Mouse (Mus musculus): ENCODE results near the gene Gabra2. TPM values are rescaled to one million over a fixed set of nuclear protein-coding genes. Genes with fewer than 3 reads are reported as not detected.

Gene Gabra2
- total RNA-seq (2017): not detected in 2 replicates

GRCm38 (mm10) chr5:71095725-71096607 is at the start of gene Gabra2:
TSS of gene Gabra2 (minus strand) at chr5:71095849.
- no peak for ATAC-seq (ENCODE audit: extremely low read depth, insufficient number of reproducible peaks, low FRiP score, poor library complexity, severe bottlenecking)

GRCm38 (mm10) chr5:71136691-71137090 is 41.0 kb upstream of the Gabra2 start:
- ATAC-seq (ENCODE audit: extremely low read depth, insufficient number of reproducible peaks, low FRiP score, poor library complexity, severe bottlenecking): no peak

GRCm38 (mm10) chr5:71135840-71136239 is 40.2 kb upstream of the Gabra2 start:
- no peak for ATAC-seq (ENCODE audit: extremely low read depth, insufficient number of reproducible peaks, low FRiP score, poor library complexity, severe bottlenecking)

- ATAC-seq (ENCODE audit: extremely low read depth, insufficient number of reproducible peaks, low FRiP score, poor library complexity, severe bottlenecking): no peak
These were observed 32.1 kb upstream of the Gabra2 start for GRCm38 (mm10) chr5:71127721-71128120.

- ATAC-seq (ENCODE audit: extremely low read depth, insufficient number of reproducible peaks, low FRiP score, poor library complexity, severe bottlenecking): no peak
These were observed 19.6 kb upstream of the Gabra2 start for GRCm38 (mm10) chr5:71115216-71115615.

- no peak for ATAC-seq (ENCODE audit: extremely low read depth, insufficient number of reproducible peaks, low FRiP score, poor library complexity, severe bottlenecking)
These were observed 469 bp downstream of the Gabra2 start for GRCm38 (mm10) chr5:71095180-71095579.

GRCm38 (mm10) chr5:71094776-71095175 is 873 bp downstream of the Gabra2 start:
- no peak for ATAC-seq (ENCODE audit: extremely low read depth, insufficient number of reproducible peaks, low FRiP score, poor library complexity, severe bottlenecking)

- no peak for ATAC-seq (ENCODE audit: extremely low read depth, insufficient number of reproducible peaks, low FRiP score, poor library complexity, severe bottlenecking)
These were observed 1.8 kb downstream of the Gabra2 start for GRCm38 (mm10) chr5:71093807-71094206.

GRCm38 (mm10) chr5:71092475-71092874 is 3.2 kb downstream of the Gabra2 start:
- ATAC-seq (ENCODE audit: extremely low read depth, insufficient number of reproducible peaks, low FRiP score, poor library complexity, severe bottlenecking): no peak

GRCm38 (mm10) chr5:71091926-71092325 is 3.7 kb downstream of the Gabra2 start:
- no peak for ATAC-seq (ENCODE audit: extremely low read depth, insufficient number of reproducible peaks, low FRiP score, poor library complexity, severe bottlenecking)

- ATAC-seq (ENCODE audit: extremely low read depth, insufficient number of reproducible peaks, low FRiP score, poor library complexity, severe bottlenecking): no peak
These were observed 16.8 kb downstream of the Gabra2 start for GRCm38 (mm10) chr5:71078861-71079260.

- no peak for ATAC-seq (ENCODE audit: extremely low read depth, insufficient number of reproducible peaks, low FRiP score, poor library complexity, severe bottlenecking)
These were observed 34.0 kb downstream of the Gabra2 start for GRCm38 (mm10) chr5:71061696-71062095.

- ATAC-seq (ENCODE audit: extremely low read depth, insufficient number of reproducible peaks, low FRiP score, poor library complexity, severe bottlenecking): no peak
These were observed 37.6 kb downstream of the Gabra2 start for GRCm38 (mm10) chr5:71058047-71058446.

- no peak for ATAC-seq (ENCODE audit: extremely low read depth, insufficient number of reproducible peaks, low FRiP score, poor library complexity, severe bottlenecking)
These were observed 58.3 kb downstream of the Gabra2 start for GRCm38 (mm10) chr5:71037352-71037751.

- ATAC-seq (ENCODE audit: extremely low read depth, insufficient number of reproducible peaks, low FRiP score, poor library complexity, severe bottlenecking): no peak
These were observed 69.7 kb downstream of the Gabra2 start for GRCm38 (mm10) chr5:71025956-71026355.

- no peak for ATAC-seq (ENCODE audit: extremely low read depth, insufficient number of reproducible peaks, low FRiP score, poor library complexity, severe bottlenecking)
These were observed 83.9 kb downstream of the Gabra2 start for GRCm38 (mm10) chr5:71011751-71012150.

- no peak for ATAC-seq (ENCODE audit: extremely low read depth, insufficient number of reproducible peaks, low FRiP score, poor library complexity, severe bottlenecking)
These were observed 84.4 kb downstream of the Gabra2 start for GRCm38 (mm10) chr5:71011271-71011670.

GRCm38 (mm10) chr5:71010797-71011196 is 84.9 kb downstream of the Gabra2 start:
- ATAC-seq (ENCODE audit: extremely low read depth, insufficient number of reproducible peaks, low FRiP score, poor library complexity, severe bottlenecking): no peak

GRCm38 (mm10) chr5:70995617-70996325 is 99.9 kb downstream of the Gabra2 start:
- no peak for ATAC-seq (ENCODE audit: extremely low read depth, insufficient number of reproducible peaks, low FRiP score, poor library complexity, severe bottlenecking)

GRCm38 (mm10) chr5:70993281-70993680 is 102.4 kb downstream of the Gabra2 start:
- ATAC-seq (ENCODE audit: extremely low read depth, insufficient number of reproducible peaks, low FRiP score, poor library complexity, severe bottlenecking): no peak
